Mouse (Mus musculus): Measurements from ENCODE around the gene Prok2. TPM values are rescaled to one million over a fixed set of nuclear protein-coding genes. Genes with fewer than 3 reads are reported as not detected.
A peak's percentile ranks its signal among the peaks of the same experiment; 100 is the strongest.

Prok2 gene
- polyA plus RNA-seq, 1 experiment from 2014 or later: 1.5 TPM

DNA sequence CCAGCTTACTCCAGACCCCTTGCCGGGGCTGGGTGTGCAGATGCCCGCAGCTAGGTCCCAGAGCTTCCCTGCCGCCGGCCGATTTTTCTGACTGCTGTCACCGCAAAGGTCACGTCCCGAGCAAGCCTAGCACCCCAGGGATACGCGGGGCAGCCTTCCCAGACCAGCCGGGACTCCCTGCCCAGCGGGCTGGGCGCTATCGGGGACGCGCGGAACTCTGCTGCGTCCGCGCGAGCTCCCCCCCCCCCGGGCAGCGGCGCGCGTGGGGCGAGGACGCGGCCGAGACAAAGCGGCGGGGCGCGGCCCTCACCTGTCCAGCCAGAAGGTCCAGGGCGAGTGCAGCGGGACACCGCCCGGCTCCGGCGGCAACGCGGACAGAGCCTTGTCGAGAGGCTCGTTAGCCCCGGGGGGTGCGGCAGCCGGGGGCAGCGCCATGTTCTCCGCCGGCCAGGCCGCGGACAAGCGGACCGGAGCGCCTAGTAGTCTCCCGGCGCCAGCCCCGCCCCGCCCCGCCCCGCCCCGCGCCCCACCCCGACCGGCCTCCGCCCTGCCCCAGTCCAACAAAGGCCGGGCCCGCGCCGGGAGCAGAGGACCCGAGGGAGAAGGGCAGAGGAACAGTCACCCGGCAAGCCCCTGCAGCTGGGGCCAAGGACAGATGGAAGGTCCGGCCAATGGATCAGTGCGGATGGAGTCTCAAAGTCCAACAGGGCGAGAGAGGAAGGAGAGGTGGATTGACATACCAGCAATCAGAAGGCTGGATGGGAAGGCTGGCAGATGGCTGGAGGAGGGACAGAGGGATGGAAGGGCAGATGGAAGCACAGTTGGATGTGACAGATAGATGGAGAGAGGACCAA, 59.6 kb downstream of the Prok2 start, which contains the start of the genes Eif4e3 and Gm20696:
Gene Eif4e3, minus strand, starts transcription at position 454 of the 854 bp plus-strand sequence.
Gene Gm20696, minus strand, starts transcription at position 480 of the 854 bp plus-strand sequence.
- 1% methylated on average over 68 of the region's 75 CpGs for WGBS

DNA sequence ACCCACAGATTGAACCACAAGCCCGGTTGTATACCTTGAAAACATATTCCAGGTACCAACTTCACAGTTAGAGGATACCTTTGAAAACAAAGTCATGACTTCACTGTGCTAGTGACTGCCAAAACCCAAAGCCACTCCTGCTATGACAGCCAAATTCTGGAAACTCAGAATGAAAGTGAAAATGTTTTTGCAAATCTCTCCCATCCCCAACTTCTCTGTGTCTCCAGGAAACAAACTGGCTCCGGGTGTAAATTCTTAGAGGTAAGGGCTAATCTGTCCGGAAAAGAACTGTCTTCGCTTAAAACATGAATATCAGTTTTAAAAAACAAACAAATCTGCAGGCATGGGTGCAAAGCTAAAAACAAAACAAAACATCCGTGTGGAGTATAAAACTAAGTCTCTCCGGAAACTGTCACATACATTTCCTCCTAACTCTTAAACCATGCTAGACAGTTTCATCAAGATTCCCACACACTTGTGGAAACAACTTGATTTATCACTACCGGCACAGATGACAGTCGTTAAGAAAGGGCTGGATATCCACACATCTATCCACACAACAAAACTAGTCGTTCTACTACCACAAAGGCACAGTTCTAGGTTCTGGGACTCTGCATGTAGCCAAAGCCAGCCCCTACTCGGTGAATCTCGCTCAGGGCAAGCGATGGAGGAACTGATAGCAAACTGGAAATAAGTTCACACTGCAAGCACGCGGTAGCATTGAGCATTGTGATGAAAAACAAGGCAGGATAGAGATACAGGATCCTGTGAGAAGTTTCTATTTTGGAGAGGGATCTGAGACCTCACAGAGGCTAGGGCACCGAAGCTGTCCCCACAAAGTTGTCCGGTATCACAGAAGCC, 60.5 kb downstream of the Prok2 start:
- no peaks in the 10 kb centered on the region for H3K9me3 ChIP-seq
- no peaks in the 10 kb centered on the region for H3K36me3 ChIP-seq
- peak overlapping the region; percentile 91 for H3K9ac ChIP-seq
- peaks cover 28% of the 10 kb centered on the region for H3K4me1 ChIP-seq
- H3K27me3 ChIP-seq: no peaks in the 10 kb centered on the region
- peak overlapping the region; percentile 92 for H3K4me2 ChIP-seq
- no peak overlapping the region for H3K27ac ChIP-seq
- no peak for ATAC-seq (ENCODE audit: insufficient number of reproducible peaks, insufficient read depth, low FRiP score, low TSS enrichment, low read depth)
- 25% methylated on average over 16 of the region's 16 CpGs for WGBS
- peak overlapping the region; percentile 81 for H3K4me3 ChIP-seq

More for the DNA sequence above, 59.6 kb downstream of the Prok2 start, which contains the start of the genes Eif4e3 and Gm20696:
- Histone ChIP-seq H3K4me1 (peaks cover 28% of the 10 kb centered on the region), H3K9me3 (no peaks in the 10 kb centered on the region), H3K27ac (peak within 1 kb of the TSS; percentile 41; the same call in 1 of the 2 replicates), H3K9ac (peak within 1 kb of the TSS; percentile 91), H3K4me2 (peak within 1 kb of the TSS; percentile 92), H3K36me3 (no peaks in the 10 kb centered on the region), H3K27me3 (no peaks in the 10 kb centered on the region), H3K4me3 (peak within 1 kb of the TSS; percentile 81)
- ATAC-seq (ENCODE audit: insufficient number of reproducible peaks, insufficient read depth, low FRiP score, low TSS enrichment, low read depth): peak; percentile 64

DNA sequence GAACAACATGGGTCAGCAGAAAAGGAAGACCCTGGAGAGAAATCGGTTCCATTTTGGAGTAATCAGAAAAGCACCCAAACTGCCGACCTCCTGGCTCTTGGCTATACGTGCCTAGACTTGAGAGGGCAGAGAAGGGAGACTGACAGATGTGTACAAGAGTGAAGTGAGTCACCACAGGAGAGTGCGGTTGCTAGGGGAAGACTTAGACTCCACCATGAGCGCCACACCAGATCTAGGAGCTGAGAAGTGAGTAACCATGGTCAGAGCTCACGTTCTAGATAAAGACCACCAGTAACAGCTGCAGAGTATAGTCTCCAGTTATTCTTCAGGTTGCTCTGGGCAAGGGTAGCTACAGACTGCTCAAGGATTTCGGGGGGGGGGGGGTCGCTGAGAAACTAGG, 63.0 kb downstream of the Prok2 start:
- no peak overlapping the region for H3K9ac ChIP-seq
- H3K27ac ChIP-seq: no peak overlapping the region
- H3K36me3 ChIP-seq: no peaks in the 10 kb centered on the region
- H3K4me1 ChIP-seq: peaks cover 25% of the 10 kb centered on the region
- H3K9me3 ChIP-seq: no peaks in the 10 kb centered on the region
- H3K27me3 ChIP-seq: no peaks in the 10 kb centered on the region
- ATAC-seq (ENCODE audit: insufficient number of reproducible peaks, insufficient read depth, low FRiP score, low TSS enrichment, low read depth): no peak
- no peak overlapping the region for H3K4me3 ChIP-seq
- 74% methylated on average over 8 of the region's 8 CpGs for WGBS
- no peak overlapping the region for H3K4me2 ChIP-seq

Other genes with a start within 250 kb of the Prok2 start
- gene Foxp1, start 203.7 kb downstream of the Prok2 start, polyA plus RNA-seq (2015; fragmentation: Nextera tagmentation; extraction: Ambion mirVana): 66.7 TPM in 2 replicates
- gene Eif4e3, start 59.6 kb downstream of the Prok2 start, polyA plus RNA-seq (2015; fragmentation: Nextera tagmentation; extraction: Ambion mirVana): 15.6 and 16.7 TPM in 2 replicates
- gene Gm20696, start 59.6 kb downstream of the Prok2 start, polyA plus RNA-seq (2015; fragmentation: Nextera tagmentation; extraction: Ambion mirVana): 3.2 and 3.4 TPM in 2 replicates
- 4.0 and 6.5 TPM in 2 replicates for gene Gpr27, start 33.7 kb downstream of the Prok2 start, polyA plus RNA-seq (2015; fragmentation: Nextera tagmentation; extraction: Ambion mirVana)

Data from embryonic facial prominence, embryonic 13.5 days (tissue).